Mouse (Mus musculus): ENCODE results near the gene Cxcl3. TPM values are rescaled to one million over a fixed set of nuclear protein-coding genes. Genes with fewer than 3 reads are reported as not detected.

Gene Cxcl3
- polyA plus RNA-seq, 1 experiment, result 0.06 TPM

DNA sequence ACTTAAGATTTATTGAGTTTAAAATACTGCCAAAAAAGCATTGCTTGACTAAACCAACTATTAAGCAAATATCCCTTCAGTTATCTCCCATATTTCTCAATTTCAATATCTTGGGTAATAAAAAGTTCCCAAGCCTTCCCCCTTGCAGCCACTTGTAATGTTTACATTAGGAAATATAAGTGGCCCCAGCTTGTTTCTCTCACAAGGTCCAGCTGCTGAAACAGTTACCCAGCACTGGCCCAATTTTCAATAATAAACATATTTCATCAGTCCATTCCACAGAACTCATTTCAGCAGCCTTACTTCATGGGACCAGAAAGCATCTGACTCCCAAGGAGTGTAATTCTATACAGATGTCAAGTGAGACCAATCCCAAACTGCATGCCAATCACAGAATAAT is 33.9 kb downstream of the Cxcl3 start:
- Histone ChIP-seq H3K36me3 (ENCODE audit: control insufficient read depth, insufficient read depth, low read length) (no peaks in the 10 kb centered on the region), H3K27ac (ENCODE audit: insufficient read depth, low read length) (no peak overlapping the region), H3K27me3 (ENCODE audit: control insufficient read depth, insufficient read depth, low read length) (no peaks in the 10 kb centered on the region), H3K4me3 (ENCODE audit: extremely low read depth, insufficient read depth, insufficient read length) (no peak overlapping the region), H3K4me1 (ENCODE audit: control insufficient read depth, insufficient read depth, insufficient read length) (no peaks in the 10 kb centered on the region)
- no peak for DNase-seq (ENCODE audit: low read depth in 1 of 2, low spot score in 2 of 2)
- TF ChIP-seq POLR2A (IDR thresholded peaks at IDR 0.05; ENCODE audit: low read depth, low read length), result no peak
- TF ChIP-seq CTCF (IDR thresholded peaks at IDR 0.05; ENCODE audit: extremely low read depth, insufficient read depth, insufficient read length, insufficient replicate concordance), result no peak

- Histone ChIP-seq H3K4me1 (ENCODE audit: control insufficient read depth, insufficient read depth, insufficient read length) (no peaks in the 10 kb centered on the region), H3K27me3 (ENCODE audit: control insufficient read depth, insufficient read depth, low read length) (no peaks in the 10 kb centered on the region), H3K27ac (ENCODE audit: insufficient read depth, low read length) (no peak overlapping the region), H3K4me3 (ENCODE audit: extremely low read depth, insufficient read depth, insufficient read length) (no peak overlapping the region), H3K36me3 (ENCODE audit: control insufficient read depth, insufficient read depth, low read length) (no peaks in the 10 kb centered on the region)
- DNase-seq (ENCODE audit: low read depth in 1 of 2, low spot score in 2 of 2), result no peak
- TF ChIP-seq CTCF (IDR thresholded peaks at IDR 0.05; ENCODE audit: extremely low read depth, insufficient read depth, insufficient read length, insufficient replicate concordance) (no peak), POLR2A (IDR thresholded peaks at IDR 0.05; ENCODE audit: low read depth, low read length) (no peak)
- 82% methylated on average over 11 of the region's 11 CpGs for WGBS
Measured at GRCm38 (mm10) chr5:90832145-90832767, 46.4 kb downstream of the Cxcl3 start.

- 88% methylated on average over 8 of the region's 8 CpGs for WGBS
- no peak overlapping the region for H3K27ac ChIP-seq (ENCODE audit: insufficient read depth, low read length)
- TF ChIP-seq POLR2A (IDR thresholded peaks at IDR 0.05; ENCODE audit: low read depth, low read length), result no peak
- TF ChIP-seq CTCF (IDR thresholded peaks at IDR 0.05; ENCODE audit: extremely low read depth, insufficient read depth, insufficient read length, insufficient replicate concordance), result no peak
Measured at GRCm38 (mm10) chr5:90832768-90833388, 47.0 kb downstream of the Cxcl3 start.

GRCm38 (mm10) chr5:90834436-90834835 is 48.5 kb downstream of the Cxcl3 start:
- WGBS, result 89% methylated on average over 4 of the region's 4 CpGs
- DNase-seq (ENCODE audit: low read depth in 1 of 2, low spot score in 2 of 2), result no peak
- H3K36me3 ChIP-seq (ENCODE audit: control insufficient read depth, insufficient read depth, low read length), result no peaks in the 10 kb centered on the region
- TF ChIP-seq CTCF (IDR thresholded peaks at IDR 0.05; ENCODE audit: extremely low read depth, insufficient read depth, insufficient read length, insufficient replicate concordance) (no peak), POLR2A (IDR thresholded peaks at IDR 0.05; ENCODE audit: low read depth, low read length) (no peak)
- H3K4me3 ChIP-seq (ENCODE audit: extremely low read depth, insufficient read depth, insufficient read length), result no peak overlapping the region
- no peaks in the 10 kb centered on the region for H3K4me1 ChIP-seq (ENCODE audit: control insufficient read depth, insufficient read depth, insufficient read length)
- no peaks in the 10 kb centered on the region for H3K27me3 ChIP-seq (ENCODE audit: control insufficient read depth, insufficient read depth, low read length)
- no peak overlapping the region for H3K27ac ChIP-seq (ENCODE audit: insufficient read depth, low read length)

More at GRCm38 (mm10) chr5:90832768-90833388, 47.0 kb downstream of the Cxcl3 start:
- Histone ChIP-seq H3K27me3 (ENCODE audit: control insufficient read depth, insufficient read depth, low read length) (no peaks in the 10 kb centered on the region), H3K4me3 (ENCODE audit: extremely low read depth, insufficient read depth, insufficient read length) (no peak overlapping the region), H3K36me3 (ENCODE audit: control insufficient read depth, insufficient read depth, low read length) (no peaks in the 10 kb centered on the region), H3K4me1 (ENCODE audit: control insufficient read depth, insufficient read depth, insufficient read length) (no peaks in the 10 kb centered on the region)
- DNase-seq (ENCODE audit: low read depth in 1 of 2, low spot score in 2 of 2), result no peak

GRCm38 (mm10) chr5:90838582-90838981 is 52.7 kb downstream of the Cxcl3 start:
- no peak overlapping the region for H3K27ac ChIP-seq (ENCODE audit: insufficient read depth, low read length)
- H3K4me3 ChIP-seq (ENCODE audit: extremely low read depth, insufficient read depth, insufficient read length), result no peak overlapping the region
- 88% methylated on average over 5 of the region's 5 CpGs for WGBS
- H3K4me1 ChIP-seq (ENCODE audit: control insufficient read depth, insufficient read depth, insufficient read length), result no peaks in the 10 kb centered on the region
- TF ChIP-seq POLR2A (IDR thresholded peaks at IDR 0.05; ENCODE audit: low read depth, low read length) (no peak), CTCF (IDR thresholded peaks at IDR 0.05; ENCODE audit: extremely low read depth, insufficient read depth, insufficient read length, insufficient replicate concordance) (no peak)
- DNase-seq (ENCODE audit: low read depth in 1 of 2, low spot score in 2 of 2), result no peak
- H3K27me3 ChIP-seq (ENCODE audit: control insufficient read depth, insufficient read depth, low read length), result no peaks in the 10 kb centered on the region
- H3K36me3 ChIP-seq (ENCODE audit: control insufficient read depth, insufficient read depth, low read length), result no peaks in the 10 kb centered on the region

Other genes with a start within 250 kb of the Cxcl3 start
- gene 5830473C10Rik, start 225.0 kb upstream of the Cxcl3 start, polyA plus RNA-seq (2012; rRNA removed), result not detected in 2 replicates
- 0.22 and 0.55 TPM in 2 replicates for gene Rassf6, start 145.4 kb upstream of the Cxcl3 start, polyA plus RNA-seq (2012; rRNA removed)
- 1.1 and 2.0 TPM in 2 replicates for gene Cxcl5, start 26.7 kb upstream of the Cxcl3 start, polyA plus RNA-seq (2012; rRNA removed)
- 309 and 337 TPM in 2 replicates for gene Ppbp, start 17.6 kb upstream of the Cxcl3 start, polyA plus RNA-seq (2012; rRNA removed)
- gene Pf4, start 13.7 kb upstream of the Cxcl3 start, polyA plus RNA-seq (2012; rRNA removed), result 189 and 240 TPM in 2 replicates
- not detected in 2 replicates for gene Cxcl15, start 8.4 kb downstream of the Cxcl3 start, polyA plus RNA-seq (2012; rRNA removed)
- gene Cxcl1, start 105.1 kb downstream of the Cxcl3 start, polyA plus RNA-seq (2012; rRNA removed), result 1.1 and 2.5 TPM in 2 replicates
- gene Cxcl2, start 117.8 kb downstream of the Cxcl3 start, polyA plus RNA-seq (2012; rRNA removed), result 1.1 and 1.2 TPM in 2 replicates
- gene Mthfd2l, start 145.0 kb downstream of the Cxcl3 start, polyA plus RNA-seq (2012; rRNA removed), result 8.1 and 18.4 TPM in 2 replicates
- not detected in 2 replicates for gene Epgn, start 241.4 kb downstream of the Cxcl3 start, polyA plus RNA-seq (2012; rRNA removed)

Data from spleen, adult 2 months (tissue).